Mouse (Mus musculus) heart, postnatal 36 days (tissue): ENCODE measurements at regions not wholly inside any gene's neighbourhood (a gene's known extent, or its start where the extent isn't known, plus 50 kb on each side); places are given as distances from the start of the nearest gene placed in this dataset.

ENCODE experiments used
- DNase-seq, 2 experiments: peaks; one replicate each; pipeline ENCODE4 v3.0.0; 2021 to 2022
- intact Hi-C: fragments of 180-260 bp; cut with DNase I; formaldehyde crosslinking; loops from one replicate; pipeline ENCODE4 v1.15.1; 2025

GRCm38 (mm10) chr10:68606848-68607247, 65.2 kb upstream of the Cabcoco1 start:
- intact Hi-C loops = no loop called here
- DNase-seq = no peak

GRCm38 (mm10) chr10:68611906-68612305, 70.2 kb upstream of the Cabcoco1 start:
- peak; percentile 3 to 12 for DNase-seq
- intact Hi-C loops = loop anchor here (5.0 kb wide), 1 partner anchor 290 kb away; no protein-coding TSS in a partner anchor

GRCm38 (mm10) chr10:68612727-68613126, 71.0 kb upstream of the Cabcoco1 start:
- no peak for DNase-seq
- intact Hi-C loops = loop anchor here (5.0 kb wide), 1 partner anchor 290 kb away; no protein-coding TSS in a partner anchor

- DNase-seq = no peak
- intact Hi-C loops = no loop called here
Observed at GRCm38 (mm10) chr10:68623786-68624185, 82.1 kb upstream of the Cabcoco1 start.

GRCm38 (mm10) chr10:68625329-68625728, 83.6 kb upstream of the Cabcoco1 start:
- intact Hi-C loops = no loop called here
- DNase-seq = no peak

- intact Hi-C loops = no loop called here
- DNase-seq = no peak
Observed at GRCm38 (mm10) chr10:68625752-68626151, 84.1 kb upstream of the Cabcoco1 start.

- intact Hi-C loops = no loop called here
- DNase-seq = no peak
Observed at GRCm38 (mm10) chr10:68629486-68629885, 87.8 kb upstream of the Cabcoco1 start.

GRCm38 (mm10) chr10:68633180-68633579, 90.3 kb upstream of the Tmem26 start:
- DNase-seq = no peak
- intact Hi-C loops = no loop called here

GRCm38 (mm10) chr10:68652700-68653099, 70.7 kb upstream of the Tmem26 start:
- intact Hi-C loops = no loop called here
- DNase-seq = no peak

GRCm38 (mm10) chr10:68655491-68655890, 68.0 kb upstream of the Tmem26 start:
- intact Hi-C loops = no loop called here
- no peak for DNase-seq

GRCm38 (mm10) chr10:68666094-68666493, 57.4 kb upstream of the Tmem26 start:
- intact Hi-C loops = no loop called here
- DNase-seq = no peak

GRCm38 (mm10) chr10:68669330-68669729, 54.1 kb upstream of the Tmem26 start:
- no peak for DNase-seq
- intact Hi-C loops = no loop called here

GRCm38 (mm10) chr10:68669992-68670391, 53.5 kb upstream of the Tmem26 start:
- intact Hi-C loops = no loop called here
- DNase-seq = no peak

GRCm38 (mm10) chr10:68672291-68672690, 51.2 kb upstream of the Tmem26 start:
- DNase-seq = no peak
- intact Hi-C loops = no loop called here

- DNase-seq = no peak
- intact Hi-C loops = no loop called here
Observed at GRCm38 (mm10) chr10:68673102-68673872, 50.2 kb upstream of the Tmem26 start.
